Mouse (Mus musculus) cerebellum, adult 9-11 months (tissue): ENCODE results near the gene Sdccag8.

Experiments used
- DNase-seq: peaks from one replicate; pipeline ENCODE4 v3.0.0; 2022

Sdccag8 gene

GRCm38 (mm10) chr1:176944458-176945174 is 130.2 kb downstream of the Sdccag8 start:
- no peak for DNase-seq

DNA sequence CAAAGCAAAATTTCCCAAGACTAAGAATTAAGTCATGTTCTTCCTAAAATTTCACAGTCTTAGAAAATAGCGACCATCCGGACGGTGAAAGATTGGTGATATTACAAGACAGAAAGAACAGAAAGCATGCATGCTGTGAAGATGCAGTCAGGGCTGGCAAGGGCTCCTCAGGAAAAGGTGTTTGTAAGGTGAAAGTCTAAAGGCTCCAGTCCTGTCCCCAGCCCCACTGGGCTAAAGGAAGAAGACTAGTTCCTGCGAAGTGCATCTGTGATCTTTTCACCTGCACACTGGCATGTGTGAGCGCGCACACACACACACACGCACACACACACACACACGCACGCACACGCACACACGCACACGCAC is 130.7 kb downstream of the Sdccag8 start:
- no peak for DNase-seq

- peak; percentile 80 for DNase-seq
Observed at GRCm38 (mm10) chr1:176946031-176946795, 131.8 kb downstream of the Sdccag8 start.

- no peak for DNase-seq
Observed at GRCm38 (mm10) chr1:176946796-176947181, 132.3 kb downstream of the Sdccag8 start.

DNA sequence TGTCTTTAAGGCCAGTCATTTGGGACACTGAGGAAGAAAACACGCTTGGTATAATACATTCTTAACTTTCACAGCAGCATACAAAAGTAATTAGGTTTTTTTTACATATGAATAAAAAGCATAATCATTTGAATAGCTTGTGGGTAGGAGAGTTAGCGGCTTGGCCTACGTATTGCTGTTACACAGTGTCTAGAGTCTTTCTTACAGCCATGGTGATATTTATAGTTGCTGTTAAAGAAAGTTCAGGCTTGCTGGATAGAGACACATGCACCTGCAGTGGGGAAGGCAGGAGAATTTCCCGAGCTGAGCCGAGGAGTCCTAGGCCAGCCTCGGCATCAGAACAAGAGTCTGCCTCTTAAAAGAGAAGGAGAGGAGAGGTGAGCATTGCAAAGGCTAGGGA is 134.4 kb downstream of the Sdccag8 start:
- DNase-seq: no peak

- no peak for DNase-seq
Observed at GRCm38 (mm10) chr1:176949320-176949719, 134.9 kb downstream of the Sdccag8 start.

- DNase-seq: no peak
Observed at GRCm38 (mm10) chr1:176950061-176950460, 135.6 kb downstream of the Sdccag8 start.

- DNase-seq: no peak
Observed at GRCm38 (mm10) chr1:176951836-176952235, 137.4 kb downstream of the Sdccag8 start.

DNA sequence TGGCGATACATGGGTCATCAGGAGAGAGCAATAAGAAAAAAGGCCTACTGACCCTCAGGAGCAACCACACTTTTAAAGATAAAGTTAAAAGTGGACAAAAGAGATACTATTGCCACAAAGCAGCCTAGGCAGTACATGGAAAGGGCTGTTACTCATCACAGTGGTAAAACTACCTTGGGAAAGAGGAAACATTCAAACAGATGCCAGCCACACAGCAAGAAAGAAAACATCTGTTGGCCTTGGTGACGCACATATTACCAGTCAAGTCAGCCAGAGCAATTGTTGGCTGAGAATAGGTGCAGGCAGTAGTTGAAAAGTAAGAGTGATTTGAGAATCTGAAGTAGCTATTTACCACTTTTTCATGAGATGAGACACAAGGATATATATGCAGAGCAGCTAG is 143.9 kb downstream of the Sdccag8 start:
- no peak for DNase-seq

DNA sequence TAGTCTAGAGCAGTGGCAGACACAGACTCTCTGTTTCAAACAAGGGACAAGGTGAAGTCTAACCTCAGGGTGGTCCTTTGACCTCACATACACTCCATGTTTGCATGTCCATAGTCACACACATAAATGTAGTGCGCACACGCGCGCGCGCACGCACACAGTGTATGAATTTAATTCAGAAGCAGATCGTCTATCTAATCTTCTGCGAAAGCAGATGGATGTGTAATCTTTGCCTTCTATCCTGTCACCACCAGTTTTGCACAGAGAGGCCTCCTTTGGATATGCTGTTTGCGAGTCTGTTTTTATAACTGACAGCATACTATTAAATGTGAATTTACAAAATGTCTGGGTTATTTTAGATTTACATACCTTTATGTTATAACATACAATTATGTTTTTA is 147.3 kb downstream of the Sdccag8 start:
- DNase-seq: no peak

DNA sequence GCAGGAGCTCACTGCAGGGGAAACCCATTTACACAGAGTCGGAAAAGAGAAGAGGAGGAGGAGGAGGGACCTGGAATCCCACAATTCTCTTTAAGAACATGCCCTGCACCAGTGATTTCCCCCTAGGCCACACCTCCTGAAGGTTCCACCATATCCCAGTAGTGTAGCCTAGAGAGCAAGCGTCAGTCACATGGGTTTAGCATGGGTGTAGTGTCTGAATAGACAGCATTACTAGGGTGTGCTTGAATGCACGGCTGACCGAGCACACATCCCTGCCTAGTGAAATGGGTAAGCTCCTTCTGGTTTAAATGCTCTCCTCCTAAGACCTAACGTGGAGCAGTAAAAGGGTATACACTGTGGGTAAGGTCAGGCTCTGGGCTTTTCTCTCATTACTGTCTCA is 148.4 kb downstream of the Sdccag8 start:
- DNase-seq: no peak

- DNase-seq: no peak
Observed at GRCm38 (mm10) chr1:176967299-176967698, 152.8 kb downstream of the Sdccag8 start.

- no peak for DNase-seq
Observed at GRCm38 (mm10) chr1:176970635-176971478, 156.4 kb downstream of the Sdccag8 start.

GRCm38 (mm10) chr1:176971479-176971797 is 157.0 kb downstream of the Sdccag8 start:
- no peak for DNase-seq

DNA sequence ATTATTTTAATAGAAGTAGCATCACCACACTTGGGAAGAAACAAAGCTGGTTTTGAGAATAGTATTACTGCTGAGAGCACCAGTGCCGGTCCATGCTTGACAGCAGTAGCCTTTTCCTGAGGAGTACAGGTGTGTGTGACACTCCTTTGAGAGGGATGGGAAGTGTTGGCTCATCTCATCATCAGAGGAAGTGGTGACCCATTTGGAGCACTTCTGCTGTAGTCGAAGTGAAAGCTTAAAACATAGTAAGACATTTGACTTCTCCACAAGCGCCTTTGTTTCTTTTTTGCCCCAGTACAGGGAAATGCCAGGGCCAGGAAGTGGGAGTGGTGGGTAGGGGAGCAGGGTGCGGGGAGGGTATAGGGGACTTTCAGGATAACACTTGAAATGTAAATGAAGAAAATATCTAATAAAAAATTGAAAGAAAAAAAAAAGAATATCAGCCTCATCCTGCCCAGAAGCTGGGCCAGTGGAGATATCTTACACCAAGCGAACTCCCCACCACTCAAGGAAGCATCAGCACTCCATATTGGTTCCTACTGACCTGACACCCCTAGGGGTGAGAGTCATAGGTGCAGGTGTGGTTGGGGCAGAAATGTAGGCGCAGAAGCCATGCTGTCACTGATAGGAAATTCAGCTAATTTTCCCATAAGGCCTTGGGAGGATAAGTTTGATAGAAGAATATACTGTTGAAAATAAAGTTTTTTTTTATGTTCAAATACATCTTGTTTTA is 159.1 kb downstream of the Sdccag8 start:
- DNase-seq: no peak

GRCm38 (mm10) chr1:176979235-176979634 is 164.8 kb downstream of the Sdccag8 start:
- no peak for DNase-seq

DNA sequence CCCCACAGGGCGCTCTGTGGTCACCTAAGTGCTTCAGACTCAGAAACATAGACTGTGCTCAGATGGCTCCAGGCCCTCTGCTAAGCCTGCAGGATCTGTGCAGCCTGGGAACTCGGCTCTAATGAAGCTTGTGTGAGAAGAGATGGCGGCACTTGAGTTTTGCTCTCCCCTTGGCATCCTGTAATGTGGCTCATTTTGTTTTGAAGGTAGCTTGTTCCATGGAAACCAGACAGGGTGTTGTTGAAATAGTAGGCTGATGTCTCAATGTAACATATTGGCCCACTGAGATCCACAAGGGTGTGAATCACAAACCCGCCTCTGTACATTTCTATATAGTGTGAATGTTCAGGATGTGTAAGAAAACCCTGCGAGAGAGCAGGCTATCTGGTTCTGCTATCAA is 165.7 kb downstream of the Sdccag8 start:
- DNase-seq: no peak

- DNase-seq: no peak
Observed at GRCm38 (mm10) chr1:176980801-176981400, 166.4 kb downstream of the Sdccag8 start.

GRCm38 (mm10) chr1:176981511-176981910 is 167.1 kb downstream of the Sdccag8 start:
- no peak for DNase-seq

GRCm38 (mm10) chr1:176982671-176983070 is 168.2 kb downstream of the Sdccag8 start:
- DNase-seq: no peak

GRCm38 (mm10) chr1:176985691-176986090 is 171.2 kb downstream of the Sdccag8 start:
- DNase-seq: no peak

- DNase-seq: no peak
Observed at GRCm38 (mm10) chr1:176986275-176986674, 171.8 kb downstream of the Sdccag8 start.
